Mouse (Mus musculus) G1E (cell line): ENCODE measurements around the gene Eif4e2. TPM values are rescaled to one million over a fixed set of nuclear protein-coding genes. Genes with fewer than 3 reads are reported as not detected.

ENCODE experiments used
- ATAC-seq: 2 replicates; pipeline ENCODE4 v1.8.0; 2016; ENCODE audit warnings: mild to moderate bottlenecking; ENCODE audit not compliant: insufficient number of reproducible peaks, poor library complexity, low FRiP score, severe bottlenecking; ENCODE audit errors: extremely low read depth
- DNase-seq: peaks from one replicate; pipeline ENCODE4 v3.0.0; 2012; ENCODE audit warnings: low spot score
- H3K27me3 ChIP-seq: 2 replicates; pipeline ENCODE4 v1.6.1; 2012; ENCODE audit warnings: mild to moderate bottlenecking, low read length, inconsistent platforms; ENCODE audit not compliant: insufficient read depth
- H3K36me3 ChIP-seq: replicated peaks from 2 replicates; pipeline ENCODE3; 2012; ENCODE audit warnings: mild to moderate bottlenecking, inconsistent platforms
- H3K4me1 ChIP-seq: 2 replicates; pipeline ENCODE4 v1.6.1; 2012; ENCODE audit warnings: low read depth, low read length, inconsistent platforms, mixed read lengths; ENCODE audit not compliant: insufficient read depth
- H3K4me3 ChIP-seq: 2 replicates; pipeline ENCODE4 v1.5.1; 2012; ENCODE audit warnings: low read depth, mild to moderate bottlenecking, inconsistent platforms, low read length, moderate library complexity, mixed read lengths
- H3K9me3 ChIP-seq: replicated peaks from 2 replicates; pipeline ENCODE4 v1.6.1; 2012; ENCODE audit warnings: inconsistent platforms
- CTCF ChIP-seq: IDR thresholded peaks from 2 replicates; pipeline ENCODE4 v1.5.1; 2012; ENCODE audit warnings: low read depth, low read length, inconsistent platforms, mixed read lengths
- GATA1 ChIP-seq: IDR thresholded peaks from 2 replicates; pipeline ENCODE4 v1.6.1; 2012; ENCODE audit warnings: borderline replicate concordance, low read length, inconsistent platforms, mixed read lengths
- GATA2 ChIP-seq: IDR thresholded peaks from 2 replicates; pipeline ENCODE4 v1.6.1; 2012; ENCODE audit warnings: low read depth, low read length, inconsistent platforms, borderline replicate concordance
- POLR2AphosphoS5 ChIP-seq: IDR thresholded peaks from 2 replicates; pipeline ENCODE4 v1.6.1; 2012; ENCODE audit warnings: low read depth, low read length, inconsistent platforms; ENCODE audit not compliant: insufficient replicate concordance
- TAL1 ChIP-seq: conservative IDR thresholded peaks from 2 replicates; pipeline ENCODE4 v1.6.1; 2012; ENCODE audit warnings: low read depth, low read length, inconsistent platforms, mixed read lengths
- polyA plus RNA-seq: library from polyadenylated mRNA; stranded (reverse); fragments of >175 nt; gene quantifications from 2 replicates; pipeline ENCODE4 v1.2.3, GENCODE M21; 2012
- total RNA-seq, 2 experiments: library from RNA; stranded (forward) in 1 of 2; stranded (reverse) in 1 of 2; fragments of 200-1000 nt in 1 of 2; fragments of >200 nt in 1 of 2; fragmentation: Nextera tagmentation in 1 of 2; gene quantifications; 2 replicates each; pipeline ENCODE4 v1.2.3; 2014 to 2017

Gene Eif4e2
- total and polyA plus RNA-seq, 3 experiments, result 36.0 to 265 (median 104) TPM

DNA sequence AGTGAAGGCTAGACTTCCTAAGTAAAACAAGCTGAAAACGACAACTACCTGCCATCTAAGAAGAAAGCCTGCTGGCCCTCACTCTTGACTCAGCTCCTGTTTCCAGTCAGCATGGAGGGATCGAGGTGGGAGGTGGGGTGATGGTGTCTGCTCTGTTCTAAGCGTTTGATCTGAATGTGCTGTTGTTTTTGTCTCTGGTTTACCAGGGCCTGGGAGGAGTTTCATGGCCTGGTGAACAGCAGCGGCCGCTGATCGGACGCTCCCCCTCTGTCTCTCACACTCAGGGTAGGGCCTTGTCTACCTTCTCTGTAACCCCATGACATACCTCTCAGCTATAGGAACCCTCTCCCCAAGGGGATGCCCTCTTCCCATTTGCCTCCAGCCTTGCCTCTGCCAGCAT lies 18.5 kb downstream of the Eif4e2 start:
- ATAC-seq, result no peak
- no peaks in the 10 kb centered on the region for H3K27me3 ChIP-seq
- no peak for DNase-seq
- H3K4me3 ChIP-seq, result no peak overlapping the region
- peaks cover 17% of the 10 kb centered on the region for H3K4me1 ChIP-seq
- no peaks in the 10 kb centered on the region for H3K9me3 ChIP-seq
- peaks cover 98% of the 10 kb centered on the region for H3K36me3 ChIP-seq
- TF ChIP-seq GATA1, result no peak
- TF ChIP-seq CTCF, result no peak
- no peak for TF ChIP-seq GATA2
- TF ChIP-seq POLR2AphosphoS5, result no peak; the same call in 1 of the 2 replicates
- TF ChIP-seq TAL1, result no peak

DNA sequence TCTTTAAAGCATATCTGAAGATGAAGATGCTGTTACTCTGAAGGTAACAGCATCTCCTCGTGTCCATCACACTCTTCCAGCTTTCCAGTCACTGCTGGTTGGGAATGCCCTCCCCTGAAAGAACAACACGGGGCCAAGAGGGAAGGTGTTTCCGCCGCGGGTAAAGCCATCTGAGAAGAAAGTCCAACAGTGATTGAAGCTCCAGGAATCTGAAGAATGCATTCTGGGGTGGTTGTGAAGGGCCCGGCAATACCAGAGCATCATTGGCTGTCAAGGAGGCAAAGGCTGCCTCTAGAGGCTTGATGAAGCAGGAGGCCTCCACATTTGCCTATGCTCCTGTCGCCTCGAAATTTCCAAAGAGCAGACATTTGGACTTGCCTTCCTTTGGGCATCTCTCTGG lies 25.3 kb downstream of the Eif4e2 start:
- ATAC-seq, result no peak
- H3K36me3 ChIP-seq, result peaks cover 58% of the 10 kb centered on the region
- no peak overlapping the region for H3K4me3 ChIP-seq
- no peaks in the 10 kb centered on the region for H3K9me3 ChIP-seq
- no peaks in the 10 kb centered on the region for H3K4me1 ChIP-seq
- DNase-seq, result no peak
- H3K27me3 ChIP-seq, result no peaks in the 10 kb centered on the region
- no peak for TF ChIP-seq POLR2AphosphoS5
- no peak for TF ChIP-seq TAL1
- no peak for TF ChIP-seq CTCF
- no peak for TF ChIP-seq GATA1
- no peak for TF ChIP-seq GATA2

DNA sequence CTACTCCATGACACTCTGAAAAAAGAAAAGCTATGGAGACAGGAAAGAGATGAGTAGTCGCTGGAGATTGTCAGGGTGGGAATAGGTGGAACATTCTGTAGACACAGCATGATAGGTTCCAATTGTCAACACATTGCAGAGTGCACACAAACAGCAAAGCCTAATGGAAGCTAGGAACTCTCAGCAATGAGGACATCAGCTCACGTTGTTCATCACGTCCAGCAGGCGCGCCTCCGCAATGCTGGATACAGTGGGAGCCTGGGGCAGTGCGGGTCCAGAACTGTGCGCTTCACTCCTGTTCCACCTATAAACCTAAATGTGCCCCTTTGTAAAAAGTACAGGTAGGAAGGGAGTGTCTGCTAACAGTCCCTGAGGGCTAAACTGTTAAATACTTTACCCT lies 29.3 kb downstream of the Eif4e2 start:
- Histone ChIP-seq H3K27me3 (0 out of 2 replicates have a peak, but pooled peaks cover under 1% of the 10 kb centered on the region), H3K36me3 (peaks cover 21% of the 10 kb centered on the region), H3K4me3 (no peak overlapping the region), H3K4me1 (peaks cover 6% of the 10 kb centered on the region), H3K9me3 (no peaks in the 10 kb centered on the region)
- DNase-seq (no peak), ATAC-seq (no peak)
- no peak for TF ChIP-seq GATA1

DNA sequence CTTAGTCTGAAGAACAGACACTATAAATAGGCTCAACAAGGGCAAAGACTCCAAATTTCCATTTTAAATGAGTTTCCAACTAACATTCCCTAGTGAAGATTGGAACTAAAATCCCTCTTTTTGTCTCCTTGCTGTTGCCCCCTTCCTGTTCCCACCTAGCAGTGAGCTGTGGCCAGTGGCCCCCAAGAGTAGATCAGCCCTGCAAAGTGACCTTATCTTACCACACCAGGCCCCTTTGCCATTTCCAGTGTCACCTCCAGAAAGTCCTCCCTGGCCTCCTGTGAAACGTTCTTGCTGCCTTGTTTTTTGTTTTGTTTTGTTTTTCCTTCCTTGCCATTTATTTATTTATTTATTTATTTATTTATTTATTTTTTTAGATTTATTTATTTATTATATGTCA lies 31.7 kb downstream of the Eif4e2 start:
- no peaks in the 10 kb centered on the region for H3K9me3 ChIP-seq
- H3K4me3 ChIP-seq, result no peak overlapping the region
- ATAC-seq (no peak), DNase-seq (no peak)
- H3K27me3 ChIP-seq, result peaks cover 10% of the 10 kb centered on the region
- peaks cover 2% of the 10 kb centered on the region for H3K36me3 ChIP-seq
- peaks cover 6% of the 10 kb centered on the region for H3K4me1 ChIP-seq
- TF ChIP-seq GATA1 (no peak), TAL1 (no peak), CTCF (no peak), GATA2 (no peak), POLR2AphosphoS5 (no peak)

DNA sequence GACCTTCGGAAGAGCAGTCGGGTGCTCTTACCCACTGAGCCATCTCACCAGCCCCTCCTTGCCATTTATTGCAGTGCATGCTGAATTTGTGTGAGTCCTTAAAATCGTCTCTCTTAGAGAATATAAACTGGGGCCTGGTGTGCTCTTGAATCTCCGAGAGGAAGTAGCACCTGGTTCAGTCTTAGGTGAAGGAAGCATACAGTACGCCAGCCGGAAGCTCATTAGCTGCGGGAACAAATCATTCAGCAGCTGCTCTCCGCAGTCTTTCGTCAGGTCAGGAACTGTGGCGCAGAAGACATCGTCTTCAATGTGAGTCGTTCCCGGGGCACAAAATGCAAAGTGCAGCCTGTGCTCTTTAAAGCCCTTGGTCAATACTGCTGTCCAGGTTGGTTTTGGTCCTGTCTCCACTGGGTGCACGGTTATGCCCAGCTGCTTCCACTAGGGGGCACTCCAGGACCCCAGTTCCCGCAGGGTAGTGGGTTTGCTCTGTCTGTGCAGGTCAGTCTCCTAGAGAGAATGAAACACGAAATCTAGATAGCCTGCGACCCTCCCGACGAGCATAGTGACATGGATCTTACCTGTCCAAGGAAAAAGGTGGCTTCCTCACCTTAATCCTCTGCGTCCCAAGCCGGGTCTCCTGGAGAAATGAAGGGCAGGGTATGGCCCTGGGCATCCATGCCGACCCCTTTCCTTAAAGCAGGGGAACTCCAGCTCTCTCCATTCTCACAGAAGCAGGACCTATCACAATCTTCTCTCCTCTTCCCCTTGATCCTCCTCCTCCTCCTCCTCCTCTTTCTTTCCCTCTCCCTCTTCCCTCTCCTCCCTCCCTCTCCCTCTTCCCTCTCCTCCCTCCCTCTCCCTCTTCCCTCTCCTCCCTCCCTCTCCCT lies 32.5 kb downstream of the Eif4e2 start:
- ATAC-seq (no peak), DNase-seq (peak; percentile 79)
- Histone ChIP-seq H3K36me3 (no peaks in the 10 kb centered on the region), H3K4me3 (no peak overlapping the region), H3K27me3 (peaks cover 10% of the 10 kb centered on the region), H3K4me1 (peaks cover 6% of the 10 kb centered on the region), H3K9me3 (no peaks in the 10 kb centered on the region)
- TF ChIP-seq CTCF (peak; percentile 99), GATA2 (no peak), POLR2AphosphoS5 (no peak)

DNA sequence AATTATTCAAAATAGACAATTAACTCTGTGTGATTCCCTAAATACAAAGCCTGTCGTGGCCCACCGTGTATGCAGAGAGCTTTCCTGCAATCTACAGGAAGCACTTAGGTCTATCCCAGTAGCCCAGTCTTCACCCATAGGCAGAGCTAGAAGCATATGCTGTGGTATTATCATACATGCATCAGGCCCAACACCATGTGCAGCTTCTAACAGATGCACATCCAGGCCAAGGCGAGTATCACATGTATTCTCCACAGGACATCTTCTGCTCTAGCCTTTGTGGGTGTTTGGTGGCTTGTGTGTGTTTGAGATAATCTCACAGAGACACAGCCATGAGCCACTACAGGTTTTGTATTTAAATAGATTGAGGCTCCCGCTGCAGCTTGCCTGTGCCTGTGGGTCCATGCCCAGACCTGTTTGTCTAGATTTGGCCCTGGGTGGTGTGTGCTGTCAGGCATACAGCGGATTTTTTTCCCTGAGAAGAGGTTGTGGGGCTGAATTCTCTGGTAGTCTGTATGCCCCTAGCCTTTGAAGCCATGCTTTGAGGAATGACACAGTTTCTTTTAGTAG lies 38.4 kb downstream of the Eif4e2 start:
- H3K27me3 ChIP-seq, result peaks cover 25% of the 10 kb centered on the region

More for the DNA sequence above, 38.4 kb downstream of the Eif4e2 start:
- H3K4me1 ChIP-seq, result peaks cover 2% of the 10 kb centered on the region; the same call in 1 of the 2 replicates
- no peaks in the 10 kb centered on the region for H3K36me3 ChIP-seq
- no peak overlapping the region for H3K4me3 ChIP-seq
- ATAC-seq (peak; percentile 8; the same call in 1 of the 2 replicates), DNase-seq (no peak)
- no peaks in the 10 kb centered on the region for H3K9me3 ChIP-seq
- TF ChIP-seq POLR2AphosphoS5, result no peak
- no peak for TF ChIP-seq GATA1
- TF ChIP-seq GATA2, result no peak
- no peak for TF ChIP-seq CTCF
- no peak for TF ChIP-seq TAL1
